Mouse (Mus musculus) heart, postnatal 0 days (tissue): ENCODE results near the gene Fgf13. TPM values are rescaled to one million over a fixed set of nuclear protein-coding genes. Genes with fewer than 3 reads are reported as not detected.
A peak's percentile ranks its signal among the peaks of the same experiment; 100 is the strongest.

ENCODE experiments used
- ATAC-seq: fragments of 200-750 bp; cut with Nextera tagmentation; 2 replicates; pipeline ENCODE4 v1.8.0; 2017; ENCODE audit warnings: low read depth, moderate number of reproducible peaks, moderate library complexity; ENCODE audit not compliant: insufficient read depth
- DNase-seq: peaks from one replicate; pipeline ENCODE4 v3.0.0-alpha.2; 2016; ENCODE audit warnings: low spot score
- H3K27ac ChIP-seq: fragments of 300-500 bp; sonication (generic); 2 replicates; pipeline ENCODE4 v1.5.1; 2014; ENCODE audit warnings: low read depth, mild to moderate bottlenecking
- H3K27me3 ChIP-seq: fragments of 300-500 bp; sonication (generic); 2 replicates; pipeline ENCODE4 v1.6.1; 2014; ENCODE audit warnings: low read length, mixed read lengths; ENCODE audit not compliant: control insufficient read depth, insufficient read depth
- H3K36me3 ChIP-seq: fragments of 300-500 bp; sonication (generic); replicated peaks from 2 replicates; pipeline ENCODE4 v1.6.1; 2014; ENCODE audit warnings: low read length, mixed read lengths; ENCODE audit not compliant: control insufficient read depth, insufficient read depth
- H3K4me1 ChIP-seq: fragments of 300-500 bp; sonication (generic); 2 replicates; pipeline ENCODE4 v1.6.1; 2014; ENCODE audit warnings: antibody characterized with exemption; ENCODE audit not compliant: control insufficient read depth, insufficient read depth
- H3K4me2 ChIP-seq: fragments of 300-500 bp; sonication (generic); 2 replicates; pipeline ENCODE4 v1.6.1; 2014; ENCODE audit warnings: low read depth, mild to moderate bottlenecking, low read length, moderate library complexity
- H3K4me3 ChIP-seq: fragments of 300-500 bp; sonication (generic); 2 replicates; pipeline ENCODE4 v1.5.1; 2014; ENCODE audit warnings: low read depth, low read length
- H3K9ac ChIP-seq: fragments of 300-500 bp; sonication (generic); replicated peaks from 2 replicates; pipeline ENCODE4 v1.6.1; 2014; ENCODE audit warnings: low read depth, low read length, mixed read lengths
- H3K9me3 ChIP-seq: fragments of 300-500 bp; sonication (generic); replicated peaks from 2 replicates; pipeline ENCODE4 v1.6.1; 2016; ENCODE audit warnings: low read length; ENCODE audit not compliant: control insufficient read depth
- CTCF ChIP-seq: IDR thresholded peaks from 2 replicates; pipeline ENCODE4 v1.5.1; 2016; ENCODE audit warnings: antibody characterized with exemption, control low read depth, low read depth
- EP300 ChIP-seq: IDR thresholded peaks from 2 replicates; pipeline ENCODE4 v1.6.1; 2016; ENCODE audit warnings: antibody characterized with exemption, low read depth
- WGBS: fragments of 180-500 bp; shearing (Covaris S2); extraction: QIAGEN DNeasy Blood & Tissue Kit; methylation state at CpG from one replicate; pipeline ENCODE4 v1.1.7; 2014; 5-methylcytosine and 5-hydroxymethylcytosine counted together
- polyA plus RNA-seq: library from polyadenylated mRNA; unstranded; fragments of >200 nt; fragmentation: Nextera tagmentation; extraction: Ambion mirVana; gene quantifications from 2 replicates; pipeline ENCODE4 v1.2.1, GENCODE M21; 2015
- total RNA-seq: library from RNA; depleted of rRNA; stranded (reverse); fragments of >200 nt; gene quantifications from 2 replicates; pipeline ENCODE4 v1.2.3, GENCODE M21; 2014; ENCODE audit warnings: low replicate concordance

Gene Fgf13
- total and polyA plus RNA-seq, 2 experiments from 2014 or later: 35.5 to 88.7 TPM

- no peak for TF ChIP-seq CTCF
- TF ChIP-seq EP300: no peak
- Histone ChIP-seq H3K27ac (no peak overlapping the region), H3K4me2 (no peak overlapping the region), H3K4me3 (no peak overlapping the region), H3K9me3 (no peaks in the 10 kb centered on the region), H3K9ac (no peak overlapping the region), H3K27me3 (no peaks in the 10 kb centered on the region), H3K36me3 (no peaks in the 10 kb centered on the region), H3K4me1 (no peaks in the 10 kb centered on the region)
- ATAC-seq (no peak), DNase-seq (no peak)
- 66% methylated on average over 2 of the region's 2 CpGs for WGBS
These were observed 82.4 kb downstream of the Fgf13 start for GRCm38 (mm10) chrX:59485426-59485825.

GRCm38 (mm10) chrX:59402596-59403285 is 165.1 kb downstream of the Fgf13 start:
- ATAC-seq: no peak
- whole genome bisulfite sequencing: 73% methylated on average over 2 of the region's 2 CpGs

GRCm38 (mm10) chrX:59290916-59291411 is 276.9 kb downstream of the Fgf13 start:
- DNase-seq: no peak
- H3K27ac ChIP-seq: no peak overlapping the region
- H3K27me3 ChIP-seq: no peaks in the 10 kb centered on the region
- 56% methylated on average over 3 of the region's 3 CpGs for WGBS
- H3K4me3 ChIP-seq: no peak overlapping the region
- no peak overlapping the region for H3K4me2 ChIP-seq
- no peak for ATAC-seq
- no peaks in the 10 kb centered on the region for H3K9me3 ChIP-seq
- H3K4me1 ChIP-seq: no peaks in the 10 kb centered on the region
- TF ChIP-seq CTCF (no peak), EP300 (no peak)
- H3K9ac ChIP-seq: no peak overlapping the region
- H3K36me3 ChIP-seq: no peaks in the 10 kb centered on the region

More at GRCm38 (mm10) chrX:59402596-59403285, 165.1 kb downstream of the Fgf13 start:
- Histone ChIP-seq H3K9ac (no peak overlapping the region), H3K4me3 (no peak overlapping the region), H3K27ac (no peak overlapping the region), H3K9me3 (no peaks in the 10 kb centered on the region), H3K36me3 (no peaks in the 10 kb centered on the region), H3K4me2 (no peak overlapping the region), H3K4me1 (no peaks in the 10 kb centered on the region), H3K27me3 (no peaks in the 10 kb centered on the region)
- no peak for DNase-seq
- TF ChIP-seq EP300: no peak
- TF ChIP-seq CTCF: no peak

- Histone ChIP-seq H3K27me3 (no peaks in the 10 kb centered on the region), H3K36me3 (no peaks in the 10 kb centered on the region), H3K4me1 (no peaks in the 10 kb centered on the region), H3K4me2 (no peak overlapping the region), H3K27ac (no peak overlapping the region), H3K4me3 (no peak overlapping the region), H3K9ac (no peak overlapping the region), H3K9me3 (no peaks in the 10 kb centered on the region)
- ATAC-seq: no peak
- no peak for DNase-seq
- TF ChIP-seq EP300 (no peak), CTCF (no peak)
These were observed 316.3 kb downstream of the Fgf13 start for GRCm38 (mm10) chrX:59251576-59251975.

- Histone ChIP-seq H3K4me1 (no peaks in the 10 kb centered on the region), H3K27ac (peak overlapping the region; percentile 76), H3K27me3 (no peaks in the 10 kb centered on the region), H3K4me3 (no peak overlapping the region), H3K9ac (no peak overlapping the region), H3K9me3 (no peaks in the 10 kb centered on the region), H3K4me2 (no peak overlapping the region), H3K36me3 (no peaks in the 10 kb centered on the region)
- WGBS: 28% methylated on average over 3 of the region's 3 CpGs
- TF ChIP-seq EP300 (no peak; the same call in 1 of the 2 replicates), CTCF (no peak)
- DNase-seq (peak; percentile 20), ATAC-seq (peak; percentile 17; the same call in 1 of the 2 replicates)
These were observed 324.1 kb downstream of the Fgf13 start for GRCm38 (mm10) chrX:59243752-59244151.

GRCm38 (mm10) chrX:59243176-59243575 is 324.7 kb downstream of the Fgf13 start:
- TF ChIP-seq CTCF: no peak
- peak; percentile 77 for TF ChIP-seq EP300
- ATAC-seq: peak; percentile 88
- Histone ChIP-seq H3K27ac (peak overlapping the region; percentile 76), H3K4me1 (no peaks in the 10 kb centered on the region), H3K9me3 (no peaks in the 10 kb centered on the region), H3K27me3 (no peaks in the 10 kb centered on the region), H3K36me3 (no peaks in the 10 kb centered on the region), H3K4me3 (no peak overlapping the region), H3K4me2 (no peak overlapping the region), H3K9ac (no peak overlapping the region)
- 31% methylated on average over 3 of the region's 3 CpGs for WGBS
- peak; percentile 39 for DNase-seq
